Mouse (Mus musculus) induced T-regulatory cell, adult 2 months (primary cell): ENCODE results near the gene Zmiz1.

Source experiments
- DNase-seq: peaks from one replicate; pipeline ENCODE4 v3.0.0-alpha.2; 2012; ENCODE audit warnings: low read depth

Gene Zmiz1

DNA sequence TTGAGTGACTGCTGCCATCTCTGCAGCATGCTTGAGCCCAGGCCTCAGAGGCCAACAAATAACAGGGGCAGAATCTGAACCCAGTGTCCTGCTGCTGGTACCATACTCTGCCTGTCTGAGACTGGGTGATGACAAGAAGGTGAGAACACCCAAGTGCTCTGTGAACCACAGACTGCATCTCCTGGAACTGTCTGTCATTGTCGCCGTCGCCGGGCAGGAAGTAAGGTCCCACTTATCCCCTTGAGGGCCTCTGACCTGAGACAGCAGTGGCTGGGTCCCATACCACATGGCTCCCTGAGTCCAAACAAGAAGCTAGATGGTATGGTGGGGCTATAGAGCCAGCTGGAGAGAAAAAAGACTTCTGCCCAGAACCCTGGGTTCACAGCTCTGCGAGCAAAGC is 100.9 kb downstream of the Zmiz1 start:
- peak; percentile 55 for DNase-seq

DNA sequence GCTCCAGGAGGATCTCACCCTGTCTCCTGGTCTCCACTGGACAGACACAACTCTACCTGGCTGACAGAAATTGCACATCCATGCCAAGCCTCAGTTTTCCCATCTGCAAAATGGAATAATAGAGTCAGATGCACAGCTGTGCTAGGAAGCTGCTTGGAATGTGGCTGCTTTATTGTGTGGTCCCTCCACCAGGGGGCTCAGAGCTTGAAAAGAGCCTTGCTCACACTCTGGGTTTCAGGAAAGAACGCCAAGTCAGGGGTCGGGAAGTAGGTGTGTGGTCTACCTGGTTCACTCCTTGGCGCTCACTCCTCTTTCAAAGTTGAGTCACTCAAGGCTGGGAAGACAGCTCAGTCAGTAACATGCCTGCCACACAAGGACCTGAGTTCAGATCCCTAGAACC is 101.9 kb downstream of the Zmiz1 start:
- peak; percentile 39 for DNase-seq

DNA sequence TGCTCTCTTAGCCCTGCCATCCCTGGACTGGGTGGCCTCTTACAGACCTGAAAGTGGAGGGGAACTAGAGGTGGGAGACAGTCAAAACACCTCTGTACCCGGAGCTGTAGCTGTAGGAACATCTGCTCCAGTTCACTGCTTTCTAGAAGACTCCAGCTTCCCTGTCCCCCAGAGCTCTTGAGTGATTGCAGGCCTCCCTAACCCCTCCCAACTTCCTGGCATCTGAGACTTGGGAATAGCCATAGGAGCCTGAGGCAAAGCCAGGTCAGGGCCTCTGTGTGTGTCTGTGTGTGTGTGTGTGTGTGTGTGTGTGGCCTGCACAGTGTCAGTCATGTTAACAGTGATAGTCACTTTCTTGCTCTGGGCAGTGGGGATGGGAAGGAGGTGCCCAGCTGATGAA is 102.7 kb downstream of the Zmiz1 start:
- DNase-seq = no peak

DNA sequence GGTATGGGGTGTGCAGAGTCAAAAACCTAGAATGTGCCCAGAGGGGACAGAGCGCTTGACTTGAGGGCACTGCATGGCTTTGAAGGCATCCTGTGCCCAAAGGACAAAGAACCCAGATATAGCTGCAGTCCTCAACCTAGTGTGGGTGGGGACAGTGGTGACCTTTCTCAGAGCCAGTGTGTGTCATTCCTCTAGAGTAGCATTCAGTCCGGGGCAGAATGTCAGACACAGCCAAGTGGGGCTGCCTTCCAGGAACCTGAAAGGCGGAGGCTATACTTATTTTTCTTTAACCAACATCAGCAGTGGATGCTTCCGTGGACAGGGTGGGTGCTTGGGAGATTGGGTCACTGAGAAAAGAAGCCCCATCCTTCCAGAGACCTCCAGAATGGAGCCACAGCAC is 103.5 kb downstream of the Zmiz1 start:
- no peak for DNase-seq

DNA sequence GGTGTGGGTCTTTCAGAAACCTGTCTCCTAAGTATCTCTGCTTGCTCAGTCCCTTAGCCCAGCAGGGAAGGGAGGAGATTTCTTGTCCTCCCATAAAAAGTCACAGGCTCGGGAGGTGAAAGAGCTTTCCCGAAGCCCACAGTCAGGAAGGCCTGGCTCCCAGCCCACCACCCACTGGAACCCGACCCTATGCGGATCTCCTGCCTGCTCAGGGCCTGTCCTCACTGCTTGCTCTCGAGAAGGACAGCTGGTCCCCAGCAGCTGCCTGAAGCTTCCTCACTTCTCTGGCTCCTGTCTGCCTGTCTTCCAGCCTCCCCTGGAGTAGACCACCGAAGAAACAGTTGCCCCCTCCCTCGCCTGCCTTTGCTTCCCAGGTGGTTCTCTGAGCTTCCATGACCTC is 103.9 kb downstream of the Zmiz1 start:
- DNase-seq = no peak

DNA sequence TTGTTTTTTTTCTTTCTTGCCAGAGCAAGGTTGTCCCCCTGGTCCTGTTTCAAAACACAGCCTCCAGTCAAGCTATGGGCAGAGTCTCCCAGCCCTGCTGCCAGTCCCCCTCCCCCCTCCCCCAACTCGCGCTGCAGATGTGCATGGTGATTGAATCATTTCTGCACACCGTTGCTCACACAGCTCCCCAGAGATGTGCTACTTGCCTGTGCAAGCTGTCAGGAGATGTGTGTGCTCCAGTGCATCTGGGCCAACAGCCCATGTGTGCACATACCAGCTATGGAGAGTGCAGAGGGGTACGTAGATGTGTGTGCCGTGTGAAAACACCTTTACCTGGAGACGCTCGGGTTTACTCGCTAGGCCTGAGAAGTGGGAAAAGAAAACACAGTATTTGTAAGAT is 105.6 kb downstream of the Zmiz1 start:
- DNase-seq = no peak

DNA sequence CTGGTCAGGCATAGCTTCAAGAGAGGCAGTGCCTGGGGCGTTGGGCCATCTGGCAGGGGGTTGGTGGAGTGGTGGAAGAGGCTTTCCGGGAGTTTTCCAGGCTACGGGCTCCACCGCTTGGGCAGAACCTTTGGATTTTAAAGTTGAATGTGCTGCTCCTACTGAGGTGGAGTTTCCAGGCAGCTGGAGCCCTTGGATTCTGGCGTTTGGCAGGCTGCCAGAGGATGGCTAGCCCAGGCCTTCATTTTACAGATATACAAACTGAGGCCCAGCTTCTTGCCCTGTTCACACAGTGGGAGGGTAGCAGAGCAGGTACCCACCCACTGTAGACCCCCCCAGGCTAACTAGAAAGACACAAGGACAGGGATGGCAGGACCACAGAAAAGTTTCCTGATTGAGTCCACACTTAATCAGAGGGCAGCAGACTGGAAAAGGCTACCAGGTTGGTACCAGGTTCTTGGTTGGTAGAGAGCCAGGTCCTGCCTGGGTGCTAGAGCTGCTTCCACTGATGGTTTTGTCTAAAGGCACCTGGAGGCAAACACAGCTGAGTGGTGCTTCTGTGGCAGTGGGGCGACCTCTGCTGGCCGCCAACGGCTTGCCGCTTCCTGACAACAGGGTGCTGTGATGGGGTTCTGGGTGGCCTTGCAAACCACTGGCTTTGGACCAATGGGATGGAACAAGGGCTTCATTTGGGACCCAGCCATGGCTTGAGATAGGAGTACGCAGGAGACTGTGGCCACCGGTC is 106.5 kb downstream of the Zmiz1 start:
- peak; percentile 83 for DNase-seq

DNA sequence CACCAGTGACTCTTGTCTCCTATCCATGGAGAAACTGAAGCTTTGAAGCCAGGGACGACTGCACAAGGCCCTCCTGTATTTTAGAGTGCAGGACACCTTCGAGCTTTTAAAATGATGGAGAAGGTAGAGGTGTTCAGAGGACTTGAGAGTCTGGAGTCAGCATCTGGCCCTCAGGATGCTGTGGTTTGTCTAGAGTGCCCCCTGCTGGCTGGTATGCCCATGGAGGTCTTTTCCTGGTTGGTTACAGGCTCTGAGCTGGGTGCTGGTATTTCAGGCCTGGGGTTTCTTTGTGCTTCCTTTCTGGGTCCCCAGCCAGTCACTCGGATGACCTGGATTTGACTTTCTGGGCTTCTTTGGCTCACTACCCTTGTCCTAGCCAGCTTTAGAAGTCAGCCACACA is 108.3 kb downstream of the Zmiz1 start:
- DNase-seq = peak; percentile 79

DNA sequence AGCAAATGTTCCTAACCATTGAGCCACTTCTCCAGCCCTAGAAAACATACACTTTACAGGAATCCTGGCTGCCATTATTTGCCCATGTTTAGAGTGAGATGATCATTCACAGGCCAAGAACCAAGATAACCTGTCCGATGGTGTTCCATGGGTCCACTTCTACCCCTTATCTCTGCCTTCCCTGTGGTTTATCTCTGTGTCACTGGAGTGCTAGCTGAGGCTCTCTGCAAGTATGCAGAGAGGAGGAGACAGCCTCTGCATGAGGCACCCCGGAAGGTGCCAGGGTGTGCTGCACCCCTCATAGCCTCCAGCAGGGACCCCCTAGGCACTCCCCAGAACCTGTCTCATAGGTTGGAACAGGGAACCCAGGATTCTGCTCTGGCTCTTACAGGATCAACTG is 108.9 kb downstream of the Zmiz1 start:
- DNase-seq = no peak

DNA sequence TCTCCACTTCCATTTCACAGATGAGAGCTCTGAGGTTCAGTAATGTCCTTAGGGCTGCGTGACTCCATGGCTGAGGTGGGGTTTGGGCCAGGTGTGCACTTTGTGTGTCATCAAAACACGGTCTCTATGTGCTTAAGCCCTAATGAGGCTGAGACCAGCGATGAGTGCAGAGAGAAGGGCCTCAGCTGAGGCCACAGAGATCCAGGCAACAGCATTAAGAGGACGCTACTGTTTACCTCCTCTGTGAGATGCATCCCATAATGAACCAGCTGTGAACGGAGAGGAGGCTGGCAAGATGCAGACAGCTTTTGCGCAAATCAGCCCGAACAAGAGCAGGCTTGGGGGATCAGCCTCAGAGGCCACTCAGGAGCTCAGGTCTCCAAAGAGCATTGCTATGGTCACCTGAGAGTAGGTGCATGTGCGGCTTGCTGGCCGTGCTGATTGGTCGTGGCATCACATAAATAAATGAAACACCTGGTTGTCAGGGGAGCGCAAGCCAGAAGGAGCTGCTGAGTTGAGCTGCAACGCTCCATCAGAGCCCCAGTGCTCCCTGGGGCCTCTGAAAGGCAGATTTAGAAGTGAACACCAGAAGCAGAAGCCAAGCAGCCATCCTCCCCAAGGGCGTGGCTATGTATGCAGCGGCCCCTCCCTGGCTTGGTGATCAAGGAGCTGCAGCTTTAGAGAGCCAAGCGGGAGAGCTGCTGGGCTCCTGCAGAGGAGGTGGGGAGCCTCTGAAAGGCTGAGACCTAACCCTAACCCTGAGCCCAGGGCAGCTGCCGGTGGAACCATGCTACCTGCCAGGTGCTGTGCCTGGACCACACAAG is 115.3 kb downstream of the Zmiz1 start:
- DNase-seq = no peak

DNA sequence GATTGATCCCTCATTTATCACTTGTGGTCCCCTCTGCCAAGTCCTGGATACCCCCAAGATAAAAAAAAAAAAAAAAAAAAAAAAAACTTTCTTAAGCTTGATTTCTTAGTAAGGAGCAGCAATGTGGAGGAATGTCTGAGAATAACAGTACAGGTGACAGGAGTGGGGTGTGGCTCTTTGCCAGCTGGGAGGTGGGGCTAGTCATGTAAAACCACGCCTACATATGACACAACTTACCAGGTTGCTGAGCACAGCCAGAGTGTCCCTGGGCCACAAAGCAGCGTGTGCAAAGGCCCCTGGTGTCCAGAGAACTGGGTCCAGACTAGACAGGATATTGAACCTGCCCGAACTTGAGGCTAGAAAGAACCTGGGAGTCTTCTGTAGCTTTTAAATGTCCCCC is 117.7 kb downstream of the Zmiz1 start:
- DNase-seq = no peak

DNA sequence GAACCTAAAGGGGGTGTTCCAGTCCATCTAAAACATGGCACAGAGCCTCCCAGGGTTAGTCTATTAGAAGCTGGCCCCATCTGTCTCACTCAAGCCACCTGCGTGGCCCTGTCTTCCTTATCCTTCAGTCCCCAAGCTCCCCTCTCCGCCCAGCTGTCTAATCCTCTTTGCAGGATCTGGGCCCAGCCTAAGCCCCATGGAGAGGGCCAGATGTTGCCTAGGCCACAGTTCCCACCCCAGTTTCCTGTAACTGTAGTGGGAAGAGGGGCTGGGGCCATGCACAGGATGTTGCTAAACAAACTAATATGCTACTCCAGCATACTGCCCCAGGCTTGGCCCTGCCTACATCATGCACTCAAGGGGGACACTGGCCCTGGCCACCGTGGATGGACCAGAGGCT is 118.4 kb downstream of the Zmiz1 start:
- no peak for DNase-seq

DNA sequence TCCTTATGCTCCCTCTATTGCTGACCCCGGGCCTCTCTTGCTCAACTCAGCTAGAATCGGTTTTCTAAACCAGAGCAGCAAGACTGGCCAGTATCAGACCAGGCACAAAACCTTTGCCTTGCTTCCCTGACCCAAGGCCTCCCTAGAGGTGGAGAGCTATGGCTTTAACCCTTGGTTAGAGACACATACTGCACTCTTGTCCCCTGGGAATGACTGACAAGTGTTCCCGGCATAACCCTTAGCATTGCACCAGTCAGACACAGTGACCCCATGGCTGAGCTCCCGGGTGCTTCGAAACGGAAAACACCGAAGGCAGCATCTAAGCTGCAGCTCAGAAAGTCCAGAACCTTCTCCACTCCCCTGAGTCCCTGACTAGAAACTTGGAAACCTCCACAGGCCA is 120.6 kb downstream of the Zmiz1 start:
- DNase-seq = no peak

DNA sequence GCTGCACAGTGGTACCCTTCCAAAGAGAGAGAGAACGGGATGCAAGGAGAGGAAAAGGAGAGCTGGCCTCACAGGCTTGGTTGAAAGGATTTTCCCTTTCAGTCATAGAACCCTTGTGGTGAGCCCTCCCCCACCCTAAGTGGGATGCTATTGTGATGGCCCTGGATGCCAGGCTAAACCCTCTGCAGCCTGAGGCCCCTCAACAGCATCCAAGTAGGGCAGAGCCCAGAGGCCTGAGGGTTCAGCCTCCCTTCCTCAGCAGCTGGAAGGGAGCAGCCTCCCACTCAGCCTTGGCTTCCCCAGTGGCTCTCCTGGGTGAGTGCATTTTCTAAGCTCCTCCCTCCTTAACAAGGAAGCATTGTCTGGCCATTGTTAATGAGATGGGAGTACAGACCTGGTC is 121.4 kb downstream of the Zmiz1 start:
- DNase-seq = no peak

DNA sequence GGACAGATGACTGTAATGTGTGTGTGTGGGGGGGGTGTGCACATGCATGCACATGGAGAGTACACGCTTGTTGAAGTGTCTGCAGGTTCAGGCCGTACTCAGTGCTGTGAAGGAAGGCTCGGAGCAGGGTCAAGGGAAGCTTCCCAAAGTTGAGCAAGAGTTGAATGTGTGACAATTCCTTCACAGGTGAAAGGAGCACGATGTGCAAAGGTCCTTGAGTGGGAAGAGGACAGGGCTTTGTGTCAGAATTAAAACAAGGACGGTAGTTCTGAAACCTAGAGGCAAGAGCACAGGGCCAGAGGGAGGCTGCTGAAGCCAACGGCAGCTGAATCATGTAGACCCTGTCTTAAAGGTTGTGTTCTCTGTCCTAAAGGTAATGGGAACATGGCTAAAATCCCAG is 123.6 kb downstream of the Zmiz1 start:
- no peak for DNase-seq

DNA sequence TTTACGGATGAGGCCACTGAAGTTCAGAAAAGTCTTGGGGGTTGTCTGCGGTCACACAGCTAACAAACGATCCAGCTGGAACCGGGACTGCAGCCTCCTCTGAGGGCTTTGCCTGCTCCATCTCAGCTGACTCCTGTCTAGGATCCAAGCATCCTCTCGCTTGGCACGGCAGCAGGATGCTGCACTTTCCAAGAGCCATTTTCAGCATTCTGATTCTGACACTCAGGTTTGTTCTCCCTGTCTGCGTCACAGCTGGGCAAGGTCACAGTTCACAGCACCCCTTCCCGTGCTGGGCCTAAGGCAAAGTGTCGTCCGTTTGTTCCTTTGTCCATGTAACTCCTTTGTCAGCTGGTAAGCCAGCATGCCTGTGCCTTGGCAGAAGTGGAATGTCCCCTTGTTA is 124.9 kb downstream of the Zmiz1 start:
- DNase-seq = no peak

DNA sequence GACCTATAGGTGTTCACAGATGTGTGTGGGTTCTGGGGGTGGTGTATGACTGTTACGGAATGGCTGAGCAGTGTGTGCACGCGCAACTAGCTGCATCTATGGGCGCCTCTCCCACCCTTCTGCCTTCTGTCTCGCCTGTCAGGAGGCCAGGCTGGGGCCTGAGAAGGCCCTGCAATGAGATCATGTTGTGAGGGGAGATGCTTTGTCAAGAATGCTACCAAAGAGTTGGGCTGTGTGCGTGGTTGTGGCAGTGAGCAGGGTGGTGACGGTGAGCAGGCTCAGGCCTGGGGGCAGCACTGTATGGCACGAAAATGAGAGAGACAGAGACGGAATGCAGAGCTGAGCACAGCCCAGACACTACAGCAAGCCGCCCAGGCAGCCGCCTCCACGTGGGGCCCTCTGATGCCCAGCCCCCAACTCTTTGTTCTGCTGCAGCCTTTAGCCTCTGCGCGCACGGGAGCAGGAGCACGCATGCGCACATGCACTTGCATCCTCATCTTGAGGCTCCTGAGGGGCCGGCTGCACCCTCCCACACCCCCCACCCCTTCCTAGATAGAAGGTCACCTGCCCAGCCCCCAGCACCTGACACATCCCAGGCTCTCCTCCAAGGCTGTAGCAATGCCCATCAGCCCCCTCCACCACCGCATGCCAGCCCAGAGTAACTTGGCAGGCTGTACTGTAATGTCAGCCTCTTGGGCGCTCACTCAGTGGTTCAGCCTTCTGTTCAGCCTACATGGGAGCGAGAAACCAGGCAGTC is 126.7 kb downstream of the Zmiz1 start:
- DNase-seq = no peak

DNA sequence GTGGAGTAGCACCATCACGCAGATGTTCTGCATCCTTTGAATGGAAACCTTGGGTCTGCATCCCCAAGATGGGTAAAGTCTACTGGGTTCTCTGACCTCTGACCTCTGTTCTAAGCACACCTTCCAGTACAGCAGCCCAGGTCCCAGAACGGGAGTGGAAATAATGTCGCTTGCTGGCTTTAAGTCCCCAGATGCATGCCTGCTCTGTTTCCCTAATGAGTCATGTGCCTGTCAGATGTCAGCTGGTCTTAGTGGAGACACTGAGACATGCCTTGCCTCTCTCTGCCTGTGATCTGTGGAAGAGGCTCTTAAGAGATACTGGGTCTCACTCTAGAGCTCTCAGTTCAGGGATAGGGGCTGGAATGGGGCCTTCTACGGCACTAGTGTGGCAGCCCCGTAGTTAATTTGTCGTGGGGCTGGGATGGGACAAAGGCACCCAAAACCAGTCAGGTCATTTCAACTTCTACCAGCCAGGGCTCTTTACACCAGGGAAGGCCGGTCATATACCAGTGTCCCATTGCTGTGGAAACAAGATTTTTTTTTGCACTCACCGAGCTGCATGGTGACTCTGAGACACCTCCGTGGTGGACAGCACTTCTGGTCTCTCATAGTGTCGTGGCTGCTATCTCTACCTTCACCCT is 128.0 kb downstream of the Zmiz1 start:
- no peak for DNase-seq

DNA sequence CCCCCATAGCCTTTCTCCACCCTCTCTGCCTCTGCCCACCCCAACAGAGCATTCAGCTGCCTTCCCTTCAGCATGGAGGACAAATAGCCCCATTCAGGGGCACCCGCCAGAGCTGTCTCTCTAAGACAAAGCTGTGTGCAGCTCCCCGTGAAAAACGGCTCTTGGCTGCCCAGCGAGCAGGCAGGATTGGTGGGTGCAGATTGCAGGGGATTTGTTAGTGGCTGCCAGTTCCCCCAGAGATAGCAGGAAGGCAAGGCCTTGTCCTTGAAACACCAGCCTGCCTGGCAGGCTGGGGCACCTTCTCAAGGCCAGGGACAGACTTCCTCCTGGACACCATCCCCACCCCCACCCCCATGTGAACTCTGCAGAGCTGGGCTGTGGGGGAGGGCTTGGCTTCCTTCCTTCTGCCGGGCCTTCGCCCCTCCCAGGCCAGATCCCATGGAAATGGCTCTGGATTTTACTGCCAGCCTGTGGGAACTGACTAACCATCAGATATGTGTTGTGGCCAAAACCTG is 128.6 kb downstream of the Zmiz1 start:
- DNase-seq = no peak

DNA sequence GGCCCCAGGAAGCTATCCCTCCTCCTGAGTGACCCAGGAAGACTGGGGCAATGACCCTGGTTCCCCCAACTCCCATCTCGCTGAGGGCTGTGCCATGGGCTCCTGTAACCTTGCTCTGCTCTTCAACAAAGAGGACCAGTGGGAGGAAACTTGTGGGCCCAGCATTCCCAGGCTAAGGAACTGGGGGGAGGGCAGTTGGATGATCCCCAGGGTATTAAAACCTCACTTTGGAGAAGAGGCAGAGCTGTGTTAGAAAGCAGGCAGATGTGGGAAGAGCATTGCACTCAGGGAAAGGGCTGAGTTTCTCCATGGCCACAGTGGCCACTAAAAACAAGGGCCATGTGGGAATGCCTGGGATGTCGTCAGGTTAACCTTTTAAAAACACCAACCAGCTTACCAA is 129.2 kb downstream of the Zmiz1 start:
- DNase-seq = no peak

DNA sequence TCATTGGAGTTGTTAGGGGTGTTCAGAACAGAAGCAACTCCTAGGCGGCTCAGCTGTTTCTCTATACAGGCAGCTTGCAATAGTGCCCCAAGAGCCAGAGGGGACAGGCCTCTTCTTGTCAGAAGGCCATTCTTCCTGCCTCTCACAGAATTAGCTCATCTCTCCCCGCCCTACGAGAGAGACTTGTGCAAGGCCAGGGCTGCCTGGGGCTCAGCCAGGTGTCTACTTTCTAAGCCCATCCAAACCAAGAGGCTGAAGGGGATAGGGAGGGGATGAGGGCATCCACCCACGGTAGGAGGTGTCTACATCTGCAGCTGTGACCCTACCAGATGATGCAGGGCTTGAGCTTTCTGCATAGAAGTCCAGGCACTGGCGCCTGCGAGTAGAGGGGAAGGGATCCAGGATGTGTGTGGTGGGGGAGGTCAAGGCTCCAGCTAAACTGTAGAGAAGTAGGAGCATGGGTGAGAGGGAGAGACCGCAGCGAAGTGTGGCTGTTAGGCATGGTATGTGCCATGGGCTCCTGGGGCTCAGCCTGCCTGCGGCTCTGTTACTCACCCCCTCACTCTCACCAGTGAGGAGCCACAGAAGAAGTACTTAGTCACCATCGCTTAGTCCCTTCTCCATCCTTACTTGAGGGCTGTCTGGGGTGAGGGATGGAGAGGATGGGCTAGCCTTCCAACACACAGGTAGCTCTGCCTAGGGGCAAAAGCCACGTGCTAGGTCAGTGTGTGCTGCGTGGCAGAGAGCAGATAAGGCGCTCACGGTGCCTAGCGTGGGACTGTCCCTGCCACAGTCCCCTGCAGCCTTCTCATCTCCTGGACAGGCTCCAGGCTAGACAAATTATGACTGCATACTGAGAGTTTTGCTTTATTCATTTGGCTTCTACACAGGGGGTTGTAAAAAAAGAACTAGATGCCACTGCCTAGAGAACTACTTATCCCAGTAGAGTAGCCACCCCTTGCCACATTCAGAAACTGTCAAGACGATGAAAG is 130.3 kb downstream of the Zmiz1 start:
- no peak for DNase-seq
